Mouse (Mus musculus) liver, postnatal 0 days (tissue): ENCODE data around the gene Slc28a1. TPM values are rescaled to one million over a fixed set of nuclear protein-coding genes. Genes with fewer than 3 reads are reported as not detected.
A peak's percentile ranks its signal among the peaks of the same experiment; 100 is the strongest.
"Not testable (repeated sequence)": the region's sequence is repeated elsewhere in the genome, so short reads cannot be mapped to it uniquely, and the experiment has no call there.

ENCODE experiments used
- ATAC-seq: fragments of 200-750 bp; cut with Nextera tagmentation; 2 replicates; pipeline ENCODE4 v1.8.0; 2017; ENCODE audit warnings: mild to moderate bottlenecking, moderate library complexity
- DNase-seq: peaks from one replicate; pipeline ENCODE4 v3.0.0-alpha.2; 2016
- H3K27ac ChIP-seq: fragments of 300-500 bp; sonication (generic); 2 replicates; pipeline ENCODE4 v1.5.1; 2014; ENCODE audit warnings: antibody characterized with exemption, moderate library complexity, mild to moderate bottlenecking, low read depth
- H3K27me3 ChIP-seq: fragments of 300-500 bp; sonication (generic); 2 replicates; pipeline ENCODE4 v1.6.1; 2014; ENCODE audit warnings: low read length, control low read depth, mixed read lengths; ENCODE audit not compliant: insufficient read depth
- H3K36me3 ChIP-seq: fragments of 300-500 bp; sonication (generic); replicated peaks from 2 replicates; pipeline ENCODE4 v1.6.1; 2014; ENCODE audit warnings: mild to moderate bottlenecking, control low read depth, low read length, moderate library complexity, mixed read lengths; ENCODE audit not compliant: insufficient read depth
- H3K4me1 ChIP-seq: fragments of 300-500 bp; sonication (generic); 2 replicates; pipeline ENCODE4 v1.6.1; 2014; ENCODE audit warnings: antibody characterized with exemption, mild to moderate bottlenecking, control low read depth; ENCODE audit not compliant: insufficient read depth
- H3K4me2 ChIP-seq: fragments of 300-500 bp; sonication (generic); 2 replicates; pipeline ENCODE4 v1.6.1; 2014; ENCODE audit warnings: low read depth, mild to moderate bottlenecking, low read length, moderate library complexity, mixed read lengths
- H3K4me3 ChIP-seq: fragments of 300-500 bp; sonication (generic); 2 replicates; pipeline ENCODE4 v1.5.1; 2014; ENCODE audit warnings: low read depth, low read length
- H3K9ac ChIP-seq: fragments of 300-500 bp; sonication (generic); replicated peaks from 2 replicates; pipeline ENCODE4 v1.6.1; 2014; ENCODE audit warnings: mild to moderate bottlenecking, moderate library complexity
- H3K9me3 ChIP-seq: fragments of 300-500 bp; sonication (generic); 2 replicates; pipeline ENCODE4 v1.6.1; 2016; ENCODE audit warnings: mild to moderate bottlenecking, control low read depth, low read length, mixed read lengths
- CTCF ChIP-seq: sonication (generic); IDR thresholded peaks from 2 replicates; pipeline ENCODE4 v1.5.1; 2016; ENCODE audit warnings: antibody characterized with exemption, low read depth
- EP300 ChIP-seq: IDR thresholded peaks from 2 replicates; pipeline ENCODE4 v1.6.1; 2016; ENCODE audit warnings: antibody characterized with exemption, low read depth, mild to moderate bottlenecking
- WGBS: fragments of 180-500 bp; shearing (Covaris S2); extraction: QIAGEN DNeasy Blood & Tissue Kit; methylation state at CpG from one replicate; pipeline ENCODE4 v1.1.7; 2014; ENCODE audit not compliant: insufficient replicate concordance; 5-methylcytosine and 5-hydroxymethylcytosine counted together
- polyA plus RNA-seq: library from polyadenylated mRNA; unstranded; fragments of >200 nt; fragmentation: Nextera tagmentation; extraction: Ambion mirVana; gene quantifications from 2 replicates; pipeline ENCODE4 v1.2.1, GENCODE M21; 2015

The Slc28a1 gene
- polyA plus RNA-seq, 1 experiment from 2014 or later, result 0.11 TPM

GRCm38 (mm10) chr7:81139671-81140404, 25.2 kb downstream of the Slc28a1 start:
- H3K9me3 ChIP-seq, result no peaks in the 10 kb centered on the region
- 80% methylated on average over 5 of the region's 5 CpGs for WGBS
- H3K4me3 ChIP-seq, result no peak overlapping the region
- no peak for ATAC-seq
- no peak overlapping the region for H3K4me2 ChIP-seq
- 0 out of 2 replicates have a peak overlapping the region, but pooled peaks have one; percentile 29 for H3K27ac ChIP-seq
- DNase-seq, result no peak
- peaks cover 8% of the 10 kb centered on the region for H3K4me1 ChIP-seq
- H3K9ac ChIP-seq, result no peak overlapping the region
- H3K27me3 ChIP-seq, result no peaks in the 10 kb centered on the region
- no peaks in the 10 kb centered on the region for H3K36me3 ChIP-seq
- TF ChIP-seq EP300 (no peak), CTCF (no peak)

- no peak for DNase-seq
- Histone ChIP-seq H3K9me3 (no peaks in the 10 kb centered on the region), H3K4me3 (no peak overlapping the region), H3K9ac (no peak overlapping the region), H3K4me2 (no peak overlapping the region), H3K27me3 (no peaks in the 10 kb centered on the region), H3K36me3 (no peaks in the 10 kb centered on the region), H3K27ac (no peak overlapping the region), H3K4me1 (peaks cover 4% of the 10 kb centered on the region; the same call in 1 of the 2 replicates)
- TF ChIP-seq CTCF (no peak), EP300 (no peak)
- 86% methylated on average over 1 of the region's 1 CpGs for WGBS
- no peak for ATAC-seq
These were observed 26.9 kb downstream of the Slc28a1 start for GRCm38 (mm10) chr7:81141541-81141940.

- not testable (repeated sequence) for H3K4me3 ChIP-seq, H3K4me2 ChIP-seq, H3K27me3 ChIP-seq, DNase-seq, H3K9ac ChIP-seq, H3K4me1 ChIP-seq, H3K9me3 ChIP-seq, H3K36me3 ChIP-seq, ATAC-seq, H3K27ac ChIP-seq
- 65% methylated on average over 4 of the region's 4 CpGs for WGBS
These were observed 28.5 kb downstream of the Slc28a1 start for GRCm38 (mm10) chr7:81143056-81143455.

GRCm38 (mm10) chr7:81149759-81150158, 35.2 kb downstream of the Slc28a1 start:
- H3K4me2 ChIP-seq, result 0 out of 2 replicates have a peak overlapping the region, but pooled peaks have one; percentile 19
- H3K4me3 ChIP-seq, result no peak overlapping the region
- TF ChIP-seq CTCF (no peak), EP300 (no peak)
- no peaks in the 10 kb centered on the region for H3K36me3 ChIP-seq
- 0 out of 2 replicates have a peak, but pooled peaks cover 4% of the 10 kb centered on the region for H3K4me1 ChIP-seq
- ATAC-seq, result no peak
- no peak overlapping the region for H3K27ac ChIP-seq
- H3K9me3 ChIP-seq, result no peaks in the 10 kb centered on the region; the same call in 1 of the 2 replicates
- DNase-seq, result no peak
- H3K9ac ChIP-seq, result no peak overlapping the region
- H3K27me3 ChIP-seq, result no peaks in the 10 kb centered on the region
- 61% methylated on average over 11 of the region's 11 CpGs for WGBS

GRCm38 (mm10) chr7:81151216-81151615, 36.6 kb downstream of the Slc28a1 start:
- Histone ChIP-seq H3K27me3 (no peaks in the 10 kb centered on the region), H3K36me3 (no peaks in the 10 kb centered on the region), H3K9me3 (no peaks in the 10 kb centered on the region; the same call in 1 of the 2 replicates), H3K27ac (no peak overlapping the region), H3K9ac (no peak overlapping the region), H3K4me1 (0 out of 2 replicates have a peak, but pooled peaks cover 5% of the 10 kb centered on the region), H3K4me2 (no peak overlapping the region), H3K4me3 (no peak overlapping the region)
- 89% methylated on average over 8 of the region's 8 CpGs for WGBS
- ATAC-seq (no peak), DNase-seq (no peak)
- no peak for TF ChIP-seq CTCF

GRCm38 (mm10) chr7:81152306-81152705, 37.7 kb downstream of the Slc28a1 start:
- no peak for TF ChIP-seq EP300
- TF ChIP-seq CTCF, result no peak
- no peak overlapping the region for H3K27ac ChIP-seq
- ATAC-seq, result no peak
- H3K27me3 ChIP-seq, result no peaks in the 10 kb centered on the region
- no peak for DNase-seq
- 0 out of 2 replicates have a peak, but pooled peaks cover 5% of the 10 kb centered on the region for H3K4me1 ChIP-seq
- no peak overlapping the region for H3K4me3 ChIP-seq
- no peaks in the 10 kb centered on the region for H3K36me3 ChIP-seq
- whole genome bisulfite sequencing, result 89% methylated on average over 10 of the region's 10 CpGs
- no peak overlapping the region for H3K9ac ChIP-seq
- H3K4me2 ChIP-seq, result no peak overlapping the region
- no peaks in the 10 kb centered on the region; the same call in 1 of the 2 replicates for H3K9me3 ChIP-seq
